Mouse (Mus musculus) heart, postnatal 0 days (tissue): ENCODE data around the gene Nudt3. TPM values are rescaled to one million over a fixed set of nuclear protein-coding genes. Genes with fewer than 3 reads are reported as not detected.
A peak's percentile ranks its signal among the peaks of the same experiment; 100 is the strongest.

Experiments used
- ATAC-seq: fragments of 200-750 bp; cut with Nextera tagmentation; 2 replicates; pipeline ENCODE4 v1.8.0; 2017; ENCODE audit warnings: low read depth, moderate number of reproducible peaks, moderate library complexity; ENCODE audit not compliant: insufficient read depth
- DNase-seq: peaks from one replicate; pipeline ENCODE4 v3.0.0-alpha.2; 2016; ENCODE audit warnings: low spot score
- H3K27ac ChIP-seq: fragments of 300-500 bp; sonication (generic); 2 replicates; pipeline ENCODE4 v1.5.1; 2014; ENCODE audit warnings: low read depth, mild to moderate bottlenecking
- H3K27me3 ChIP-seq: fragments of 300-500 bp; sonication (generic); 2 replicates; pipeline ENCODE4 v1.6.1; 2014; ENCODE audit warnings: low read length, mixed read lengths; ENCODE audit not compliant: control insufficient read depth, insufficient read depth
- H3K36me3 ChIP-seq: fragments of 300-500 bp; sonication (generic); replicated peaks from 2 replicates; pipeline ENCODE4 v1.6.1; 2014; ENCODE audit warnings: low read length, mixed read lengths; ENCODE audit not compliant: control insufficient read depth, insufficient read depth
- H3K4me1 ChIP-seq: fragments of 300-500 bp; sonication (generic); 2 replicates; pipeline ENCODE4 v1.6.1; 2014; ENCODE audit warnings: antibody characterized with exemption; ENCODE audit not compliant: control insufficient read depth, insufficient read depth
- H3K4me2 ChIP-seq: fragments of 300-500 bp; sonication (generic); 2 replicates; pipeline ENCODE4 v1.6.1; 2014; ENCODE audit warnings: low read depth, mild to moderate bottlenecking, low read length, moderate library complexity
- H3K4me3 ChIP-seq: fragments of 300-500 bp; sonication (generic); 2 replicates; pipeline ENCODE4 v1.5.1; 2014; ENCODE audit warnings: low read depth, low read length
- H3K9ac ChIP-seq: fragments of 300-500 bp; sonication (generic); replicated peaks from 2 replicates; pipeline ENCODE4 v1.6.1; 2014; ENCODE audit warnings: low read depth, low read length, mixed read lengths
- H3K9me3 ChIP-seq: fragments of 300-500 bp; sonication (generic); replicated peaks from 2 replicates; pipeline ENCODE4 v1.6.1; 2016; ENCODE audit warnings: low read length; ENCODE audit not compliant: control insufficient read depth
- CTCF ChIP-seq: IDR thresholded peaks from 2 replicates; pipeline ENCODE4 v1.5.1; 2016; ENCODE audit warnings: antibody characterized with exemption, control low read depth, low read depth
- EP300 ChIP-seq: IDR thresholded peaks from 2 replicates; pipeline ENCODE4 v1.6.1; 2016; ENCODE audit warnings: antibody characterized with exemption, low read depth
- whole genome bisulfite sequencing: fragments of 180-500 bp; shearing (Covaris S2); extraction: QIAGEN DNeasy Blood & Tissue Kit; methylation state at CpG from one replicate; pipeline ENCODE4 v1.1.7; 2014; 5-methylcytosine and 5-hydroxymethylcytosine counted together
- polyA plus RNA-seq: library from polyadenylated mRNA; unstranded; fragments of >200 nt; fragmentation: Nextera tagmentation; extraction: Ambion mirVana; gene quantifications from 2 replicates; pipeline ENCODE4 v1.2.1, GENCODE M21; 2015
- total RNA-seq: library from RNA; depleted of rRNA; stranded (reverse); fragments of >200 nt; gene quantifications from 2 replicates; pipeline ENCODE4 v1.2.3, GENCODE M21; 2014; ENCODE audit warnings: low replicate concordance

Gene Nudt3
- total and polyA plus RNA-seq, 2 experiments from 2014 or later, result 140 to 184 TPM

GRCm38 (mm10) chr17:27611994-27612393, 11.3 kb downstream of the Nudt3 start:
- Histone ChIP-seq H3K27me3 (no peaks in the 10 kb centered on the region), H3K9ac (no peak overlapping the region), H3K4me1 (peaks cover 30% of the 10 kb centered on the region), H3K4me2 (no peak overlapping the region), H3K9me3 (no peaks in the 10 kb centered on the region), H3K27ac (peak overlapping the region; percentile 50; the same call in 1 of the 2 replicates), H3K4me3 (no peak overlapping the region), H3K36me3 (peaks cover 22% of the 10 kb centered on the region; the same call in 1 of the 2 replicates)
- no peak for TF ChIP-seq EP300
- no peak for TF ChIP-seq CTCF
- 56% methylated on average over 5 of the region's 5 CpGs for WGBS
- no peak for ATAC-seq
- no peak for DNase-seq

- Histone ChIP-seq H3K36me3 (peaks cover 22% of the 10 kb centered on the region; the same call in 1 of the 2 replicates), H3K4me2 (no peak overlapping the region), H3K4me1 (peaks cover 30% of the 10 kb centered on the region), H3K9ac (no peak overlapping the region), H3K27ac (peak overlapping the region; percentile 50), H3K4me3 (no peak overlapping the region), H3K9me3 (no peaks in the 10 kb centered on the region), H3K27me3 (no peaks in the 10 kb centered on the region)
- no peak for TF ChIP-seq EP300
- TF ChIP-seq CTCF, result no peak
- DNase-seq (no peak), ATAC-seq (no peak)
- 31% methylated on average over 3 of the region's 3 CpGs for WGBS
Observed at GRCm38 (mm10) chr17:27611519-27611884, 11.8 kb downstream of the Nudt3 start.

- WGBS, result 39% methylated on average over 10 of the region's 10 CpGs
- DNase-seq (no peak), ATAC-seq (no peak)
- Histone ChIP-seq H3K36me3 (peaks cover 22% of the 10 kb centered on the region; the same call in 1 of the 2 replicates), H3K27me3 (no peaks in the 10 kb centered on the region), H3K4me1 (peaks cover 33% of the 10 kb centered on the region), H3K9ac (no peak overlapping the region; the same call in 1 of the 2 replicates), H3K27ac (peak overlapping the region; percentile 50), H3K4me3 (no peak overlapping the region), H3K9me3 (no peaks in the 10 kb centered on the region), H3K4me2 (no peak overlapping the region)
- TF ChIP-seq CTCF (no peak), EP300 (no peak)
Observed at GRCm38 (mm10) chr17:27610679-27611518, 12.4 kb downstream of the Nudt3 start.

GRCm38 (mm10) chr17:27609576-27609975, 13.7 kb downstream of the Nudt3 start:
- Histone ChIP-seq H3K27me3 (no peaks in the 10 kb centered on the region), H3K4me1 (peaks cover 35% of the 10 kb centered on the region), H3K27ac (no peak overlapping the region), H3K4me2 (no peak overlapping the region), H3K9me3 (no peaks in the 10 kb centered on the region), H3K4me3 (no peak overlapping the region), H3K36me3 (peaks cover 20% of the 10 kb centered on the region; the same call in 1 of the 2 replicates), H3K9ac (no peak overlapping the region)
- DNase-seq (no peak), ATAC-seq (no peak)
- 85% methylated on average over 7 of the region's 7 CpGs for WGBS
- TF ChIP-seq CTCF (no peak), EP300 (no peak)

GRCm38 (mm10) chr17:27603522-27604234, 19.6 kb downstream of the Nudt3 start:
- Histone ChIP-seq H3K4me2 (peak overlapping the region; percentile 29), H3K36me3 (peaks cover 11% of the 10 kb centered on the region; the same call in 1 of the 2 replicates), H3K27me3 (no peaks in the 10 kb centered on the region), H3K4me1 (peaks cover 65% of the 10 kb centered on the region), H3K9ac (0 out of 2 replicates have a peak overlapping the region, but pooled peaks have one; percentile 9), H3K9me3 (no peaks in the 10 kb centered on the region), H3K4me3 (no peak overlapping the region), H3K27ac (peak overlapping the region; percentile 87)
- DNase-seq, result peak; percentile 87
- WGBS, result 25% methylated on average over 21 of the region's 21 CpGs
- peak; percentile 73 for ATAC-seq
- TF ChIP-seq EP300 (no peak; the same call in 1 of the 2 replicates), CTCF (no peak)
